Mouse (Mus musculus): ENCODE results near the gene Gm10295. TPM values are rescaled to one million over a fixed set of nuclear protein-coding genes. Genes with fewer than 3 reads are reported as not detected.

Gm10295 gene
- polyA plus RNA-seq, 1 experiment: not detected

DNA sequence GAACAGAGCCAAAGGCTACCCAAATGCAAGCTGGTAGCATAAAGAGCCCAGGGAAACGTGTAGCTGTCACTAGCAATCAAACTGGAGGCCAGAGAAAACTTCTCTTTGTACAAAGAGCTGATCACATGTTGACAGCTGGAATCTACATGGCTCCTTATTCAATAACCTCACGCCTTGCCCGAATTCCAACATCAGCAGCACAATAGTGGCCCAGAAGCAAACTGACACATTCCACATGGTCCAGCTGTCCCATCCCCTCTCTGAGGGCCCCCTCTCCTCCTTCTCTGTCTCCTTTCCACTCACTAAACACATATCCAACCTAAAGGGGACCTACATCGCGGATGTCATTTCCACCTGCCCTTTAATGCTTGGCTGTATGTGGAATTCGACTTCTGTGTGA, 26.7 kb upstream of the Gm10295 start:
- TF ChIP-seq GATA1 (IDR thresholded peaks at IDR 0.05; ENCODE audit: low read length): no peak

DNA sequence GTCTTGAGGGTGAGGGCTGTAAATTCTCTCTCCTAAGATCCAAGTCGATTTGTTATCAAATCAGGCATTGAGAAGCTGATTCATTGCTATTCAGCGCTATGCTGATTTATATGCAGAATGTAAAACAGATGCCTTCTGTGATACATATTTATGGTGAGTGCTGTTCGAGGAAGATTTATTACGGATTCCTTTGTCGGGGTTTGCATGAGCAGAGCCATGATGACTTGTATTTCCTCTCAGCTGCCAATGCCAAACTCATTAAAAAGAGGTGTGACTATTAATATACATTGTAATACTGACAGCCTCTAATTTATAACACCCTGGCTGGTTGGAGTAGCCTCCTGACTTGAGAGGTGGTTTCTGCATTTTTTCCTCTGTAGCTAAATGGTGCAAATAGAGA, 22.8 kb upstream of the Gm10295 start:
- no peak for TF ChIP-seq GATA1 (IDR thresholded peaks at IDR 0.05; ENCODE audit: low read length)

DNA sequence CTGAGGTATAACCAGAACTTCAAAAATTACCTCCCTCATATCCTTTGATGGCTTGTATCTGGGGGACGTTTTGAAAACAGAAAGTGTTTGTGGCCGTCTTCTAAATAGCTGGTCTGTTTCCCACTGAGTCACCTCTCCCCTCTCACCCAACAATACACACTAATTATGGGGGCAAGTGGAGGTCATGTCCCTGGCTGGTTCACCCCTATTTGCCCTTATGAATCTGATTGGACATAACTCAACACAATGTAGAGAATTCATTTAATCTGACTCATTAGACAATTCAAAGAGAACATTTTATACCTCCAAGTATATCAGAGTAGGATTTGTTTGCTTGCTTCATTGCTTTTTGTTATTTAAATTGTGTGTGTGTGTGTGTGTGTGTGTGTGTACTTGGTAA, 20.6 kb upstream of the Gm10295 start:
- no peak for TF ChIP-seq GATA1 (IDR thresholded peaks at IDR 0.05; ENCODE audit: low read length)

DNA sequence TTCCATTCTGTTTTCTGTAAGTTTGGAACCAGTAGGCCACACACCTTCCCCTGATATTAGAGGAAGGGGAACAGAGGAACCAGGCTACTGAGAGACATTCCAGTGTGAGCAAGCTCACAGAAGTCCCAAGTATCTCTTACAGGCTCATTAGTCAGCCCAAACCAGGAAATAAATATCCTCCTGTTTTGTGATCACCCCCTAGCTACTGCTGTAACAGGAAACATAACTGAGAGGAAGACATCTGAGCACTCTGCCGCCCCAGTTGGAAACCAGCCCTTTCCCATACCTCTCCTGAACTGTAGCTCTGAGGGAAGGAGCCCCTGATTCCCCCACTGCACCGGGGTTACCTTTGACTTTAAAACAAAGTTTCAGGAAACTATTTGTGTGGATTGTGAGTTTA, 19.5 kb upstream of the Gm10295 start:
- TF ChIP-seq GATA1 (IDR thresholded peaks at IDR 0.05; ENCODE audit: low read length): no peak

DNA sequence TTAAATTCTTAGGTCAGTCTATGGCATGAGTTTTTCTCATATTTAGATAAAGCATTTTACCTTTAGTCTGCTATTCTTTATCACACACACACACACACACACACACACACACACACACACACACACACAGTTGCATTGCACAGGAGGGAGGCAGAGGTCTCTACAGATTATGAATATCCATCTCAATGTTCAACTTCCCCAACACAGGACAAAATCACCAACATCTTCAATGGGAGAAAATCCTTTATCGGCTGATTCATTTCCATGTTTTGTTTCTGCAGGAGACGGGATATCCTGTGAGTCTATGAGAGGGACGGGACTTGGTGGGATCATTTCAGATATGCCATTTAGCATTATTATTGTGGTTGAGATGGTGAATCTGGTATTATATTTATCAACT, 18.8 kb upstream of the Gm10295 start:
- TF ChIP-seq GATA1 (IDR thresholded peaks at IDR 0.05; ENCODE audit: low read length): no peak

- TF ChIP-seq GATA1 (IDR thresholded peaks at IDR 0.05; ENCODE audit: low read length): no peak
Measured at GRCm38 (mm10) chr7:71368543-71369181, 17.4 kb upstream of the Gm10295 start.

DNA sequence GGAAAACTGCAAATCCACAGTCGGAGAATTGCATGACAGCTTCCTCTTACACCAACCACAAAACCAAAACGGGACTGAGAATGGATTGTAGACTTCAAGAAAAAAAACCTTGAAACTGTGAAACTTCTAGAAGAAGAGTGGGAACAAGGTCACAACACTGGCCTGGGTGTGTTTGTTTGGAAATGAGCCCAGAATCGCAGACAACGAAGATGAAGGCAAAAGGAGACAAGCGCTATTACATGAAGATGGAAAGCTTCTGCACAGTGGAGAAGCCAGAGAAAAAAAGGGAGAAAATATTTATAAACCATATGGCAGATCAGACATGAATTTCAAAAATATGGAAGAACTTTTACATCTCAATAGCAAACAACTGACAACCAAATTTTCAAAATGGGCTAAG, 4.3 kb upstream of the Gm10295 start:
- no peak for TF ChIP-seq GATA1 (IDR thresholded peaks at IDR 0.05; ENCODE audit: low read length)

GRCm38 (mm10) chr7:71348922-71349321, 2.4 kb downstream of the Gm10295 start:
- TF ChIP-seq GATA1 (IDR thresholded peaks at IDR 0.05; ENCODE audit: low read length): no peak

GRCm38 (mm10) chr7:71324919-71325583, 26.2 kb downstream of the Gm10295 start:
- no peak for TF ChIP-seq GATA1 (IDR thresholded peaks at IDR 0.05; ENCODE audit: low read length)

DNA sequence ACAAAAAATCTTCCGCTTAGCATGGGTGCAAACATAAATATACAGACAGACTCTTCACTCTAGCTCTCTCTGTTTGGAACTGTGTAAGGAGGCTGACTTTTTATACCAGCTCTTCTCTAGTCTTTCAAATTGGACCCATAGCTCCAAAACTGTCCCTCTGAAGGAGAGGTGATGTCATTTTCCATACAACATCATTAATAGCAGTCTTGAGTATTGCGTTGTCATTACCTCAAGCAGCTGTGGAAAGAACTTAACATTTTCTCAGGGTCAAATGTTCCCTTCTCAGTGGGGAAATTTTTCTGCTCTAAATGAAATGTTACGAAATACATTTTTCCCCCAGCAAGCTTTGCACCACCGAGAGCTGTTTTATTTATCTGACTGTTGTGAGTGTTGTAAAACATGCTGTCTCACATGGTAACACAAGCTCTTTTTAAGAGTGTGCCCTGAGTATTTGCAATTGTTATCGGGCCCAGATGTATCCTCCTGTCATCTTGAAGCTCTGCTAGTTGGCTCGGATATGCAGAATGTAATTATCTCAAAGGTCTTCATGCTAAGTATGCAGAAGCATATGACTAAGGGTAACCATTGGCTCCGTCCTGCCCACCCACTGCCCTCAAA, 38.0 kb downstream of the Gm10295 start:
- TF ChIP-seq GATA1 (IDR thresholded peaks at IDR 0.05; ENCODE audit: low read length): no peak

DNA sequence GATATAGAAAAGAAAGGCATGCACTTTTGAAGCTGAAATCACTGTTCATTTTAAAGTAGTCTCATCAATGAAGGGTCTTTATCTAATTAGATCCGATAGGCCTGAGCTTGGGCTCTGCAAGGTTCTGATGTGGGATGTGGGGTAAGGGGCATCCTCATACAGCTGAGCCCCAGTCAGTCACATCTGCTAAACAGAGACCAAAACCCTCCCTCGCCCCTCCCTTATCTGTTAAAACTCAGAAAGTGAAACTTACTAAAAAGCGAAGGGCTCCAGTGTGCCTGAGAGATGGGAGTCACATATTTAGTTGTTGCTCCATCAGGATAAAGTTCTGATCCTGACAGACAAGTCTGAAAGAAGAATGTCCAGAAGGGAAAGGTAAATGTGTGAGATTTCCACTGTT, 38.9 kb downstream of the Gm10295 start:
- no peak for TF ChIP-seq GATA1 (IDR thresholded peaks at IDR 0.05; ENCODE audit: low read length)

- no peak for TF ChIP-seq GATA1 (IDR thresholded peaks at IDR 0.05; ENCODE audit: low read length)
Measured at GRCm38 (mm10) chr7:71311411-71311810, 39.9 kb downstream of the Gm10295 start.

DNA sequence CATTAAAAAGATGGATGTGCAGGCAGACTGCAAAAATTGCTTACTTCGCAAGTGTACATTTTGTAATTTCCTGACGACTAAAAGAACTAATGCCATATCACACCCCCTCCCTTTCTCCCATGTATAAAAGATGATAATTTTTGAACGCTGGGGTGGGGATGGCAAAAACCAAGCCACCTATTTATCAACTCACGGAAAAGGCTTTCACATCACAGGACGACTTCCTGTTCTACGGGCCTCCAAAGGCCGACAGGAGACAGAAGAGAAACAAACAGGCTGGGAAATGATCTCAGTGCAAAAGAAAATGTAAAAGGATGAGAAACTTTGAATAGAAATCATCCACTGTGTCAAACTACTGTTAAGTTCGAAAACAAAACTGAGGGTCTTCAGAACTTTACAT, 43.2 kb downstream of the Gm10295 start:
- TF ChIP-seq GATA1 (IDR thresholded peaks at IDR 0.05; ENCODE audit: low read length): no peak

GRCm38 (mm10) chr7:71302714-71303113, 48.6 kb downstream of the Gm10295 start:
- TF ChIP-seq GATA1 (IDR thresholded peaks at IDR 0.05; ENCODE audit: low read length): no peak

All from G1E-ER4 (cell line).